Mouse (Mus musculus): ENCODE results near the gene Trak1.

DNA sequence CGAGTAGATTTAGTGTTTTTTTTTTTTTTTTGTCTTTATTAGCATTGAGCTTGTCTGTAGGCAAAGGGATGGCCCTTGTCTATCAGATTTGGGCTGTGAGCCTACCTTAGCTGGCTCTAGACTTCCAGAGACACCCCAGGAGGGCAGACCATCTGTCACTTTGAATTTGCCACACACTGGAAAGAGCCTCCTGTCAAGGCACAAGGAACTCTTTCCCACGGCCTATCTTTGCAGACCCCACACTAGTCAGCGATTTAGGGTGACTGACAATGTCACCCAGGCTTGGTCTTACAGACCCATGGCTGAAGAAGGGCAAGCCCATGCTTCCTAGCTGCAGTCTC lies 147.0 kb downstream of the Trak1 start:
- TF ChIP-seq CTCF (IDR thresholded peaks at IDR 0.05; ENCODE audit: extremely low read depth, insufficient read depth, insufficient read length, insufficient replicate concordance) (no peak), POLR2A (IDR thresholded peaks at IDR 0.05; ENCODE audit: low read depth, low read length) (no peak)
